Mouse (Mus musculus) lung, embryonic 14.5 days (tissue): Measurements from ENCODE around the gene Sf1. TPM values are rescaled to one million over a fixed set of nuclear protein-coding genes. Genes with fewer than 3 reads are reported as not detected.

Experiments
- ATAC-seq: fragments of 200-750 bp; cut with Nextera tagmentation; 2 replicates; pipeline ENCODE4 v1.8.0; 2017; ENCODE audit warnings: mild to moderate bottlenecking, moderate TSS enrichment, moderate library complexity; ENCODE audit not compliant: insufficient read depth
- DNase-seq: peaks from one replicate; pipeline ENCODE4 v3.0.0-alpha.2; 2015
- H3K27ac ChIP-seq: fragments of 300-500 bp; sonication (generic); 2 replicates; pipeline ENCODE4 v1.5.1; 2014; ENCODE audit warnings: low read depth, mild to moderate bottlenecking, moderate library complexity
- H3K27me3 ChIP-seq: fragments of 300-500 bp; sonication (generic); 2 replicates; pipeline ENCODE4 v1.6.1; 2014; ENCODE audit warnings: low read length, control low read depth; ENCODE audit not compliant: insufficient read depth
- H3K36me3 ChIP-seq: fragments of 300-500 bp; sonication (generic); 2 replicates; pipeline ENCODE4 v1.6.1; 2014; ENCODE audit warnings: control low read depth; ENCODE audit not compliant: insufficient read depth
- H3K4me1 ChIP-seq: fragments of 300-500 bp; sonication (generic); 2 replicates; pipeline ENCODE4 v1.6.1; 2014; ENCODE audit warnings: antibody characterized with exemption, control low read depth; ENCODE audit not compliant: insufficient read depth
- H3K4me2 ChIP-seq: fragments of 300-500 bp; sonication (generic); 2 replicates; pipeline ENCODE4 v1.6.1; 2014; ENCODE audit warnings: mild to moderate bottlenecking
- H3K4me3 ChIP-seq: fragments of 300-500 bp; sonication (generic); 2 replicates; pipeline ENCODE4 v1.5.1; 2014; ENCODE audit warnings: low read depth, low read length
- H3K9ac ChIP-seq: fragments of 300-500 bp; sonication (generic); 2 replicates; pipeline ENCODE4 v1.6.1; 2014
- H3K9me3 ChIP-seq: fragments of 300-500 bp; sonication (generic); 2 replicates; pipeline ENCODE4 v1.6.1; 2016; ENCODE audit warnings: low read depth, low read length, control low read depth
- CTCF ChIP-seq: IDR thresholded peaks from 2 replicates; pipeline ENCODE4 v1.5.1; 2016; ENCODE audit warnings: antibody characterized with exemption, low read depth
- WGBS: fragments of 180-500 bp; shearing (Covaris S2); extraction: QIAGEN DNeasy Blood & Tissue Kit; methylation state at CpG from one replicate; pipeline ENCODE4 v1.1.7; 2014; 5-methylcytosine and 5-hydroxymethylcytosine counted together
- polyA plus RNA-seq: library from polyadenylated mRNA; unstranded; fragments of >200 nt; fragmentation: Nextera tagmentation; extraction: Ambion mirVana; gene quantifications from 2 replicates; pipeline ENCODE4 v1.2.1, GENCODE M21; 2014

Gene Sf1
- polyA plus RNA-seq, 1 experiment from 2014 or later, result 200 TPM

DNA sequence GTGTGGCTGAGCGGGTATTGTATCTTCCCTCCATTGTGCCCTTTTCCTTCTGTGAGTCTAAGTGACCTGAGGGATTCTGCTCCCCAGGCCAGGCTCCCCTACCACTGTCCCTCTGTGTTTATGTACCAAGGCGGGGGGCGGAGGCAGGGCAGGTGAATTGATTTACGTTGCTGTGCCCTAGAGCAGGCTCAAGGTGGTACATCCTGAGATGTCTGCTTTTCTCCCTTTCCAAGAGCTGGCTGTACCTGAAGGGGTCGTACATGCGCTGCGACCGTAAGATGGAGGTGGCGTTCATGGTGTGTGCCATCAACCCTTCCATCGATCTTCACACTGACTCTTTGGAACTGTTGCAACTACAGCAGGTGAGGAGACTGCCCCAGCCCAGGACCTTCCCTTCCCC lies 26.6 kb upstream of the Sf1 start:
- TF ChIP-seq CTCF, result no peak
- 93% methylated on average over 10 of the region's 10 CpGs for WGBS
- no peak for ATAC-seq
- no peak for DNase-seq
- H3K4me3 ChIP-seq, result peak overlapping the region; percentile 78
- H3K27me3 ChIP-seq, result no peaks in the 10 kb centered on the region
- peak overlapping the region; percentile 68; the same call in 1 of the 2 replicates for H3K9ac ChIP-seq
- no peak overlapping the region for H3K27ac ChIP-seq
- no peaks in the 10 kb centered on the region for H3K9me3 ChIP-seq
- peaks cover 40% of the 10 kb centered on the region for H3K36me3 ChIP-seq
- peaks cover 9% of the 10 kb centered on the region for H3K4me1 ChIP-seq
- peak overlapping the region; percentile 90 for H3K4me2 ChIP-seq

DNA sequence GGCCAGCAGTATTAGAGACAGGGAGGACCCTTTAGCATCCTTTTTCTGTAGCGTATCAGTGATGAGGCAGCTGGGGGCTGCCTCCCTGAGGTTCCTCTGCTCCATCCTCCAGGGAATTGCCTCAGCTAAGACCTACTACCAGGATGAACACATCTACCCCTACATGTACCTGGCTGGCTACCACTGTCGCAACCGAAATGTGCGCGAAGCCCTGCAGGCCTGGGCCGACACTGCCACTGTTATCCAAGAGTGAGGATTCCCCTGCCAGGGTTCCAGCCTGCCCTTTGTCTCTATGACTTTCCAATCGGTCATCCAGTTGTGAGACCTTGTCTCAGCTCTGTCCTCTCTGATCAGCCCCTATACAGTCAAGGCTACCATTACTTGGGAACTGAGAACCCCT lies 25.3 kb upstream of the Sf1 start:
- WGBS, result 94% methylated on average over 7 of the region's 7 CpGs
- Histone ChIP-seq H3K27me3 (no peaks in the 10 kb centered on the region), H3K4me1 (peaks cover 9% of the 10 kb centered on the region)

GRCm38 (mm10) chr19:6338716-6339115 lies 24.8 kb upstream of the Sf1 start:
- H3K27me3 ChIP-seq, result no peaks in the 10 kb centered on the region
- peaks cover 9% of the 10 kb centered on the region for H3K4me1 ChIP-seq
- H3K9me3 ChIP-seq, result no peaks in the 10 kb centered on the region
- no peak for TF ChIP-seq CTCF
- ATAC-seq, result no peak
- H3K36me3 ChIP-seq, result peaks cover 47% of the 10 kb centered on the region
- no peak overlapping the region for H3K9ac ChIP-seq
- no peak overlapping the region for H3K27ac ChIP-seq
- WGBS, result 84% methylated on average over 11 of the region's 11 CpGs
- no peak overlapping the region for H3K4me3 ChIP-seq
- peak; percentile 12 for DNase-seq
- H3K4me2 ChIP-seq, result no peak overlapping the region

More for the DNA sequence above, 25.3 kb upstream of the Sf1 start:
- no peaks in the 10 kb centered on the region for H3K9me3 ChIP-seq
- H3K4me2 ChIP-seq, result no peak overlapping the region
- ATAC-seq (no peak), DNase-seq (no peak)
- no peak for TF ChIP-seq CTCF
- H3K4me3 ChIP-seq, result no peak overlapping the region
- no peak overlapping the region for H3K9ac ChIP-seq
- peaks cover 44% of the 10 kb centered on the region for H3K36me3 ChIP-seq
- H3K27ac ChIP-seq, result no peak overlapping the region

DNA sequence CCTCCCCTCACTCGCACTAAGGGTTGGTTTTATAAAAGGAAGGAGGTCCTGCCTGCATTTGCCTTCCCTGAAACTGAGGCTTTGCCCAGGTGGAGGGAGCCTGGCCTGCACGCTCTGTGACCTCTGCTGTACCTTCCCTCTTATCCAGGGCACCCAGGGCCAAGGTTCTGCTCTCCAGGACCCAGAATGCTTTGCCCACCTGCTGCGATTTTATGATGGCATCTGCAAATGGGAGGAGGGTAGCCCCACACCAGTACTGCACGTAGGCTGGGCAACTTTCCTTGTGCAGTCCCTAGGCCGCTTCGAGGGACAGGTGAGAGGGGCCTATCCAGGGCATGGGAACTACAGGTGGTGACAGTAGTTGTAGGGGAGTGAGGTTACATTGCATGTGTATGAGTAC lies 24.3 kb upstream of the Sf1 start:
- 91% methylated on average over 6 of the region's 6 CpGs for WGBS
- H3K4me3 ChIP-seq, result no peak overlapping the region
- no peak overlapping the region for H3K27ac ChIP-seq
- peaks cover 9% of the 10 kb centered on the region for H3K4me1 ChIP-seq
- ATAC-seq (no peak), DNase-seq (no peak)
- H3K36me3 ChIP-seq, result peaks cover 51% of the 10 kb centered on the region
- no peaks in the 10 kb centered on the region for H3K9me3 ChIP-seq
- H3K4me2 ChIP-seq, result no peak overlapping the region
- no peaks in the 10 kb centered on the region for H3K27me3 ChIP-seq
- no peak overlapping the region for H3K9ac ChIP-seq
- TF ChIP-seq CTCF, result no peak

- H3K9ac ChIP-seq, result no peak overlapping the region
- H3K4me2 ChIP-seq, result 0 out of 2 replicates have a peak overlapping the region, but pooled peaks have one; percentile 99
- no peaks in the 10 kb centered on the region for H3K9me3 ChIP-seq
- peaks cover 9% of the 10 kb centered on the region for H3K4me1 ChIP-seq
- no peak for TF ChIP-seq CTCF
- ATAC-seq (no peak), DNase-seq (peak; percentile 23)
- no peaks in the 10 kb centered on the region for H3K27me3 ChIP-seq
- peaks cover 55% of the 10 kb centered on the region for H3K36me3 ChIP-seq
- H3K27ac ChIP-seq, result peak overlapping the region; percentile 68
- peak overlapping the region; percentile 75; the same call in 1 of the 2 replicates for H3K4me3 ChIP-seq
- WGBS, result 74% methylated on average over 15 of the region's 15 CpGs
Measured at GRCm38 (mm10) chr19:6339890-6340504, 23.5 kb upstream of the Sf1 start.

DNA sequence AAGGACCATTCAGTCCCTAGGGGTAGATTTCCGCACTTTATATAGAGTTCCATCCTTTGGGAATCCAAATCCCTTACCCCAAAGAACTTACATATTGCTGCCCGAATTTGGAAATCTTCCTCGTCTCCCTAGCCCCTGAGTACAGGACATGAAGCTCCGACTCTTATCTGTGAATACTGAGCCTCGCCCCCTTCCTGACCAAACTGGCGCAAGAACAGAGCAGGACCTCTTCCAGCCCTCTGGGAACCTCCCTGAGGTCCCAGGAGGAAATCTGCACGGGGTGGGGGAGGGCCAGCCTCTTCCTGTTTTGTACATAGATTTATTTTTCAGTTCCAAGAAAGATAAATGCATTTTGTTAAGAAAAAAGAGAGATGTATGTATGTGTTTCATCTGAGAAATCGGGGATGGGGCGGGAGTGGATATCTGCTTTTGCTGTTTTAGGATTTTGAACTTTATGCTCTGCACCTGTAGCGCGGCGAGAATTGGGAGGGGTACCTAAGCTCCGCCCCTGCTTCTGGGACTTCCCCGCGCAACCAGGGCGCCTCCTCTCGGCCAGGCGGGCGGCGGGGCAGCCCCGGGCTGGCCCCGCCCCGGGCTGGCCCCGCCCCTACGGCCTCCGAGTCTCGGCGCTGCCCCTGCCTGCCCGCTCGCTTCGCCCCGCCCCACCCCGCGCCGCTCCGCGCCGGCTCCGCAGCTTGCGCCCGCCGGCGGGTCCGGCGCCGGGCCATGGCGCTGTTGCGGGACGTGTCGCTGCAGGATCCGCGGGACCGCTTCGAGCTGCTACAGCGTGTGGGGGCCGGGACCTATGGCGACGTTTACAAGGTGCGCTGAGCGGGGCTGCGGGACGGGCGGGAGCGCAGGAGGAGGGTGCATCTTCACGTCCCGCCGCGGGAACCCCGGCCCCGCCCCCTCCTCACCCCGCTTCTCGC lies 22.7 kb upstream of the Sf1 start, which contains the start of gene Map4k2:
TSS of gene Map4k2 (plus strand) at position 612 of the 929 bp plus-strand sequence.
- peak; percentile 89 for DNase-seq
- Histone ChIP-seq H3K36me3 (peaks cover 61% of the 10 kb centered on the region), H3K4me3 (peak within 1 kb of the TSS; percentile 75), H3K4me1 (peaks cover 9% of the 10 kb centered on the region), H3K4me2 (peak within 1 kb of the TSS; percentile 99), H3K27me3 (no peaks in the 10 kb centered on the region), H3K9me3 (no peaks in the 10 kb centered on the region), H3K27ac (peak within 1 kb of the TSS; percentile 68), H3K9ac (peak within 1 kb of the TSS; percentile 62)
- WGBS, result 5% methylated on average over 72 of the region's 72 CpGs
- peak; percentile 77 for ATAC-seq
- peak; percentile 24 for TF ChIP-seq CTCF
